Mouse (Mus musculus): ENCODE data around the gene Rps6ka1.
A peak's percentile ranks its signal among the peaks of the same experiment; 100 is the strongest.
"Not testable (repeated sequence)": the region's sequence is repeated elsewhere in the genome, so short reads cannot be mapped to it uniquely, and the experiment has no call there.

Rps6ka1 gene

DNA sequence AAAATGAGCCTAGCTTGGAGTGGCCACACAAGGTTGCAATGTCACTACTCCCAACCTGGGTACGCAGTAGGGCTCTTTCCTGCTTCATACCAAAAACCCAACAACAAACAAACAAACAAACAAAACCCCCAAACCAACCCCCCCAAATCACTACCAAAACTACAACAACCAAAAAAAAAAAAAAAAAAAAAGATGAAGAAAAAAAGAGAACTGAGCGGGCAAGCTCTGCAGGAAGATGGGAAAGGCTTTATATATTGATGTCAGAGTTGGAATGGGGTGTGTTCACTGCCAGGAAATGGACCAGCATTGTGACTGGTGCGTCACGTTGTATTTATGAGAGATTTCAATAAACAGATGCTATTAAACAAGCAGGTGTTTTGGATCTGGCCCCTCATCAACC lies 33.0 kb downstream of the Rps6ka1 start:
- DNase-seq = no peak

DNA sequence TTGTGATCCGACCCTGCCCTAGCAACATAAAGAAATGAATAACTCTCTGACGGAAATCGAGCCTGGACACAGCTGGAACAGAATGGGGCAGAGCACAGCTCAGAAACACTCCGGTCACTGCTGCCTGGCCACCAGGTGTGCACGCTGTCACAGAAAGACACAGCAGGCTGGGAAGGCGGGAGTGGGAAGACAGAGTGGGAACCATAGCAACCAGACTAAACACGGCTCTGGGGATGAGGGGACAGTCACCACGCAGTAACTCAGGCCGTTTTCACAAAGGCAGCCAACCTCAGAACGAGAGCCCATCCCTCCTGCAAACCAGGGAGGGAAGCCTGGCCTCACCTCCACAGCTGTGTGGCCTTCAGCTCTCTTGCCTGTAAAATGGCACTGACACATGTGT lies 34.0 kb downstream of the Rps6ka1 start:
- DNase-seq = no peak

DNA sequence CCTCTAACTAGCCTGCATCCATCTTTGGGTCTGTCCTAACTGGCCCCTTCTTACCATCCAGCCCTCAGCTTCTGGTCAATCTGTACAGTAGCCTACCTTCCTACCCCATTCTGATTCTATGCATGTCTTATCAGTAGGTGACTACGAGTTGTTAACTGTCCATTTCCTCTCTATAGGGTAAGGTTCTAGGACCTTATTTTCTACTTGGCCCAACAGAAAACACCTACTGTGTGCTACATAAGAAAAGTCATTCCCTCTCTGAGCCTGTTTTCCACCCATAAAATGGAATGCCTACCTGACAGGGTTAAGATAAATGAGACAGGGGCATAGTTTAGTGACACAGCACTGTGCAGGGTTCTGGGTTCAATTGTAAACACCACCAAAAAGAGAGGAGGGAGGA lies 41.0 kb downstream of the Rps6ka1 start:
- DNase-seq = no peak

DNA sequence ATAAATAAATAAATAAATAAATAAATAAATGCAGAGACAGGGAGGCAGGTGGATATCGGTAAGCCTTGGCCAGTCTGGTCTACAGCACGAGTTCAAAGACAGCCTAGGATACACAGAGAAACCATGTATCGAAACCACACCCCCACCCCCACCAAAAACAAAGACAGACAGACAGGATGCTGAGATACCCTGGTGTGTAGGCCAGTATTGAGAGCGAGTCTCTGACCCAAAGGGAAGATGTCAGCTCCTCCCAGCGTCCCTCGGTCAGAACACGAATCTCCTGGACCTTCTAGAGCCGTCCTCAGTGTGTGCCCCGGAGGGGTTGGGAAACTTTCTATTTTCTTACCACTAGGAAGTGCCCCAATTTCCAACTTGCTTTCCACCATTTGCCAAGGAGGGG lies 42.5 kb downstream of the Rps6ka1 start:
- no peak for DNase-seq

DNA sequence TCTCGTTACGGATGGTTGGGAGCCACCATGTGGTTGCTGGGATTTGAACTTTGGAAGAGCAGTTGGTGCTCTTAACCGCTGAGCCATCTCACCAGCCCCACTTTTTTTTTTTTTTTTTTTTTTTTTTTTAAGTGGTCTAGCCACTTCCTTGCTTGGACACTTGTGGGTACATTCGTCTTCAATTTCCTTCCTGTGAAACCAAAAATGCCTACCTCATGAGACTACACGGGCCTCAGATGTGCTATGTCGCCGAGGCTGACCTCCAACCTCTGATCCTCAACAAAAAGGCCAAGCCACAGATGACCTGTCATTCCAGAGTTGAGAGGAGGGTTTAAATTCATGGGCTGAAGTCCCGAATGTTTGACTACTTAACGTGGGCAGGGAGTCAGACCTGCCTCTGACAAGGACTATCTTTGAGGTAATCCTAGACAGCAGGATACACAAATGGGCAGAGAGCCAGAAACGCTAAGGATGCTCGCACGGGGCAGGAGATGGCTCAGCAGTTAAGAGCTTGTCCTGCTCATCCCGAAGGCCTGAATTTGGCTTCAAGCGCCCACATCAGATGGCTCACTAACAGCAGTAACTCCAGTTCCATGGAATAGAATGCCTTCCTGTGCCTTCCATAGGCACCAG lies 43.3 kb downstream of the Rps6ka1 start:
- DNase-seq = no peak

DNA sequence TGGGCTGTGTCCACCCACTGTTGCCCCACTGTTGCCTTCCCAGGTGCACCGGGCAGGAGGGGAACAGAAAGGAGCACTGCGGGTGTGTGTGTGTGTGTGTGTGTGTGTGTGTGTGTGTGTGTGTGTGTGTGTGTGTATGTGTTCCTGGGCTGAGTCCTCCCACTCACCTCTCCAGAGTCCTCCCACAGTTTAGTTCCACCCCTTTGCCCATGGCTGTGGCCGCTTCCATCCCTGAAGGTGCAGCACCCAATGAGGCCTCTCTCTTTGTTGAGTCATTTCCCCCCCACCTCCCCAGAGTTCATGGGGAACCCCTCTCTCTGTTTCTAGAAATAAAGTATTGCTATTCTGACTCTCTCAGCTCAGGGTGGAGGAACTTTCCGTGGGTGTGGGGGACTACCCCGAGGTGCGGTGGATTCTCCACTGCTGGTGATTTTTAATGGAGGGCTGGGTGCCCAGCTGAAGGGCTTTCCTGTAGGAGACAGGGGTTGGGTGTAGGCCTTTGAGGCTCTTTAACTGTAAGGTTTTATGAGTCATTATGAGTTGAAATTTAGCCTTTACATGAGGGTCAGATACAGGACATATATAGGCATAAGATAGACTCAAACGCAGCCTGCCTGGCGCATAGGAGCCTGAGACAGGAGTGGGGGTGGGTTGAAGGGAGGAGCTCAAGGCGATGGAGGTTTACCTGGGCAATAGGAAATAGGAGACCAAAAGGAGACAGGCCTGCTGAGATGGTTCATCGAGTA lies 44.4 kb downstream of the Rps6ka1 start:
- DNase-seq = no peak

DNA sequence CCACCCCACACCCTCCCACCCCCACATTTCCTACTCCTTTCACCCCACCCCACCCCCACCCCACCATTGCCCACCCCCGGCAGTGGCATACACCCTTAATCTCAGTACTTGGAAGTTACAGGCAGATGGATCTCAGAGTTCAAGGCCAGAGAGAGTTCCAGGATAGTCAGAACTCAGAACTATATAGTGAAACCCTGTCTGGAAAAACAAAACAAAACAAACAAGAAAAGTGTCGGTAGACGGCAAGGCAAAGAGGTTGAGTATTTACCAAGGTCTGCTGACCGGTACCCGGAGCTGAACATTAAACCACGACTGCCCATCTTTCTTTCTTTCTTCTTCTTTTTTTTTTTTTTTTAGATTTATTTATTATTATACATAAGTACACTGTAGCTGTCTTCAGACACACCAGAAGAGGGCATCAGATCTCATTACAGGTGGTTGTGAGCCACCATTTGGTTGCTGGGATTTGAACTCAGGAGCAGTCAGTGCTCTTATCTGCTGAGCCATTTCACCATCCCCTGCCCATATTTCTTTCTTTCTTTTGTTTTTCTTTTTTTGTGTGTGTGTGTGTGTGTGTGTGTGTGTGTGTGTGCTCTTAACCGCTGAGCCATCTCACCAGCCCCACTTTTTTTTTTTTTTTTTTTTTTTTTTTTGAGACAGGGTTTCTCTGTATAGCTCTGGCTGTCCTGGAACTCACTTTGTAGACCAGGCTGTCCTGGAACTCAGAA lies 45.7 kb downstream of the Rps6ka1 start:
- not testable (repeated sequence) for DNase-seq

DNA sequence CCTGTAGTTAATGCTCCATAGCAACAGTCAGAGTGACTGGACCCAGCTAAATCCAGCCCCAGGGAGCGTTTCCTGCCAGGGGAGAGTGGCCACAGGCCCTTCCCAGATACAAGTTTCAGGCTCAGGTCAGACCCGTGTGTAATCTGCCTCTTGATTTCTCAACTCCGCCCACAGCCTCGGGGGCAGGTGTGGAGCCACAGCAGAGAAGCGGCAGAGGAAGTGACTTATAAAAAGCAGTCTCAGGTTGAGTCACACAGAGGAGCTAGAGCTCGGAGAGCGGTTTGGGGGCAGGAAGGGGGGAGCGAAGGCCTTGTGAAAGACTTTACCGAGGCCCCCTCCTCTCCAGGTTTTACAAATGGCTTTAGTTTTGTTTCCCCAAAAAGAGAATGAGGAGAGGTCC lies 46.6 kb downstream of the Rps6ka1 start:
- no peak for DNase-seq

DNA sequence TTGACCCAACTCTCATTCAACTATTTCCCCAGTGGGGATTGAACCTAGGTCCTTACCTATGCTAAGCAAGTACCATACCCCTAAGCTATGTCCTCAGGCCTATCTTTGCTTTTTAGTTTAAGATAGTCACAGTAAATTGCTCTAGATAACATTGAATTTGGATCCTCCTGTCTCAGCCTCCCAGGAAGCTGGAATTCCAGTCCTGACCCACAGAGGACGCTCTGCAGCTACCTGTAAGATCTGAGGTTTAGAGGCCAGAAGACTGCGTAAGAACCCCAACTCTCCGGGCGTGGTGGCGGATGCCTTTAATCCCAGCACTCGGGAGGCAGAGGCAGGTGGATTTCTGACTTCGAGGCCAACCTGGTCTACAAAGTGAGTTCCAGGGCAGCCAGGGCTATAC lies 47.1 kb downstream of the Rps6ka1 start:
- DNase-seq = no peak

DNA sequence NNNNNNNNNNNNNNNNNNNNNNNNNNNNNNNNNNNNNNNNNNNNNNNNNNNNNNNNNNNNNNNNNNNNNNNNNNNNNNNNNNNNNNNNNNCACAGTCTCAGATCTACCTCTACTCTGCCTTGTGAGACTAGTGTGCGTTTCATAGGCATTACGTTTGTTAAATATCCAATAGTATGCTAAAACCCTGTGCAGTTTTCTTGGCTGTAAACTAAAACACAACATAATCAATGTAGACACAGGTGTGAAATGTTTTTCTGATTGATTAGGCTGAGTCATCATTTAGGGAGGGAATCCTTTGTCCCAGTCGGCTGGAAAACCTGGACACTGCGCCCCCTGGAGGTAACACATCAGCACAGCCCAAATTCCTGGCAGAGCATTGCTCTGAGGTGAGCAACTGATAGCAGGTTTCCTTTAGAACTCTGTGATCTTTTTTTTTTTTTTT lies 48.2 kb downstream of the Rps6ka1 start:
- no peak for DNase-seq

DNA sequence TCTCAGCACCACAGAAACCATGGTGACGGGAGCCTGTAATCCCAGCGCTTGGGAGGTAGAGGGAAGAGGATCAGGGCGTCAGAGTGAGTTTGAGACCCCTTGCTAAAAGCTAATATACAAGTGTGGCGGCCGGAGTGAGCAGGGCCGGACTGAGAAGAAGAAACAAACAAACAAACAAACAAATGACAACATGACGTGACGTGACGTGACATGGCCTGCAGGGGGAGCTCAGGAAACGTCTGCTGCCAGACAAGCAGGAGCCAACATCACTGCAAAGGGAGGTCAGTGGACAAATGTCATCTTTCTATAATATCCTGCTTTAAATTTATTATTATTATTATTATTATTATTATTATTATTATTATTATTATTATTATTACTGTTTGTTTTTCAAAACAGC lies 51.0 kb downstream of the Rps6ka1 start:
- peak; percentile 37 for DNase-seq

DNA sequence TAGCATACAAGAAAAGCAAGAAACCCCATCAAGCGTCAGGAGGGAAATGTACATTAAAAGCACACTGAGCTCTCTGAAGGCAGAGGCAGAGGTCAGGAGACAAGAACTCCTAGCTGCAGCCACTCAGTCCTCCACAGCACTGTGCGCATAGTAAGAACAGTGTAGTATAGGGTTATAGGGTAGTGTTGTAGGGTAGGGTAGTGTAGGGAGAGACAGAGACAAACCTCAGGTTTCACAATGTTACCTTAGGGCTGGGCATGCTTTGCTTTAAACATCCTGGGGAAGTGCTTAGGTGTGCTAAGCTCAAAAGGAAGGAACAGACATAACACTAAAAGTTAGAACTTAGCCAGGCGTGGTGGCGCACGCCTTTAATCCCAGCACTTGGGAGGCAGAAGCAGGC lies 52.4 kb downstream of the Rps6ka1 start:
- DNase-seq = no peak

DNA sequence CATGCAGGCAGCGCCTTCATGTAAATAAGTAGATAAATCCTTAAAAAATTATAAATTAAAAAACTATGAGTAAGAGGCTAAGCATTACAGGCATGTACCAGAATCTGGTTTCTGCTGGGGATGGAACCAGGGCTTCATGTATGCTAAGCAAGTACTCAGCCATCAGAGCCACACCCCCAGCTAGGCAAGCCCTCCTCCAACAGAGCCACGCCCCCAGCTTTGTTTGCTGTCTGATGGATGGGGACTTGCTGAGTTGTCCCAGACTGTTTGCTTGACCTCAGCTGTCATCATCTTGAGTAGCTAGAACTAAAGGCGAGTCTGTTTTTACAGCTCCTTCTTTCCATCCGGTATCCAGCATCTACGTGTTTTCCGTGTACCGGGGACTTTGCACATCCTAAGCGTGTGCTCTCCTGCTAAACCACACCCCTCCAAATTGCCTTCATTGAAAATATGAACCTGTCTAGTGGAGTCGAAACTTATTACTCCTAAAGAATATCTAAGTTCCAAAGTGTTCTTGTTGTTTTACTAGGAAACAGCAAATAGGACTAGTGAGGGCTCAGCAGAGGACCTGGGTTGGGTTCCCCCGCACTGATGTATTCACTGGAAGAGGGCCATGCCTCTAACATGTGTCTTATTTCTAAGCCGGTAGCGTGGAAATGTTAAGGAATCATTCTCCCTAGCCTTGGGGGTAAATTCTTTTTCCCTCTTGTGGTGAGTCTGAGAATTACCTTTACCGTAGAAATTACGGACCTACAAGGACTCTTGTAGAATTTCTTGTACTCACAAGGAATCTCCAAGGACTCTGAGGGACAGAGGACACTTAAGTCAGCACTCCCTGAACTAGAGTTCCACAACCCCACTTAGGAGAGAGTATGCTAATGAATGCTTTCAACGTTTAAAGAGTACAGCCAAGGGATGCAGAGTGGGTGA lies 54.4 kb downstream of the Rps6ka1 start:
- no peak for DNase-seq

DNA sequence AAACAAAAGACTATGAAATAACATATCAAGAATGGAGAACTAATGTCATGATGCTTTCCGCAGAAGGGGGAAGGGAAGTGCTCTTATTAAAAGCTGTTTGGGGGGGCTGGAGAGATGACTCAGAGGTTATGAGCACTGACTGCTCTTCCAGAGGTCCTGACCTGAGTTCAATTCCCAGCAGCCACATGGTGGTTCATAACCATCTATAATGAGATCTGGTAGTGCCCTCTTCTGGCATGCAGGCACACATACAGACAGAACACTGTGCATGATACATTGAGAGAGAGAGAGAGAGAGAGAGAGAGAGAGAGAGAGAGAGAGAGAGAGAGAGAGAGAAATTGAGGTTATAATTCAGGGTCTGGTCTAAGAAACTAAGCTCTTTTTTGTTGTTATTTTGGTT lies 57.1 kb downstream of the Rps6ka1 start:
- no peak for DNase-seq

DNA sequence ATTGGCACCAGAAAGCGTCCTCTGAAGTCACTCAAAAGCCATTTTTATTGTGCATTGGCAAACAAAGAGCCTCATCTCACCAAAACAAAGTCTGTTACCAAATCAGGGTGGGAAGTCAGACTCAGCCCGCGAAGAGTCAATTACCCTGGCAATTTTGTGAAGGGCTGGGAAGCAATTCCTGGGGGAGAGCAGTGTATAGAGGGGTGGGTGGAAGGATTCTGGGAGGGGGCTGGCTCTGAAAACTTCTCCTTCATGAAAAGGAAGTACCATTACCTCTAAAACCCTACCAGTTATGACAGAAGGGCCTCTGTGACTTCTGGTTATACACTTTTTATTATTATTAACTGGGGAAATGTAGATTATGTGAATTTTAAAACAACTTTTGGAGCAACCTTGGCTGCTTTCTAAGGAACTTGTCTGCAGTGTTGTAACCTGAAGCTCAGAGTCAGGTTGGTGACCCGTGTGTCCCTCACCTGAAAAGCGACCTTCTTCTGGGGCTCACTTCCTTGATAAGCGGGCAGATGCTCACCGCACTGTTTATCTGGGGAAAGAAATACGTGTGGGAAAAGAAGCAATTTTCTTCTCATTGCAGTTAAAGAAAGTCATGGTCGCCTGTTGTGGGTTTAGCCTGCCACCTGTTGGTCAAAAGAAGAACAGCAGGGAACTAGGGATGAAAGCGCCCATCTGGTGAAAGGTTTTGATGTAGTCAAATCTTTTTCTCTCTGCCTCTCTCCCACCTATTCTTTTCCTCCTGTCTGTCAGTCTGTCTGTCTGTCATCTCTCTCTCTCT lies 58.1 kb downstream of the Rps6ka1 start:
- DNase-seq = peak; percentile 79

DNA sequence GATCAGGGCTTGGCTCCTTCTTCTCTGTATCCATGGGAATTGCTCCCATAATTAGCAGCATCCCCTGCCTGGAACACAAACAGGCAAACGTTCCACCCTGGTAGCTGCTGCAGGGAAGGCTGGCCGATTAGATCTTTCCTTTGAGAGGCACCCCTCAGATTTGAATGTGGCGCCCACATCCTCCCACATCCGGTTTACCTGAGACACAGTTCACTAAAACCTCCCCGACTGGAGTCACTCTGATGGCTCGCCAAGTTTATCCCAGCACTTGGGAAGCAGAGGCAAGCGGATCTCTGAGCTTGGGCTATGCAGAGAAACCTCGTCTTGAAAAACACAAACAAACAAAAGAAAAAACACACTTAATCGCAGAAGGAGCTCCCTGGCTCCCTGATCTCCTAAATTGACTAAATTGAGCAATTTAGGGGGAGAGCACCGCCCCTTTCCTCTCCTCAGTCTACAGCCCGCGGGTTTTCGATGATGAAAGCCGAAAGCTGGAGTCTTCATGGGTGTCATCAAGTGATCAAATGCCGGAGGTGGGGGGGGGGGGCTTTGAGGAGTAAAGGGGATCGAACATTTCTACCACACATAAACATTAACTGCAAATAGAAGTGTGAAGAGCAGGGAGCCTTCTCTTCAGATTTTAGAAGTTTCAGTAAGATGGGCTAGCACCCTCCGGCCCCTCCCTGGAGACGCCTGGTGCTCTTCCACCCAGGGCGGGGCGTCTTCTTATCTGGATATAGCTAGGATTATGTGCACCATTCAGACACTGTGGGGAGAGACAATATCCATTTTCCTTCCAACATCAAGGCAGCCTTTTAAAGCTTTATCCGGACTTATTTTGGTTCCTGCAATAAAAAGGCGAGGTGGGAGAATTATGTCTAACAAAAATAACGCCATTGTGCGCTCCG lies 59.5 kb downstream of the Rps6ka1 start:
- no peak for DNase-seq

DNA sequence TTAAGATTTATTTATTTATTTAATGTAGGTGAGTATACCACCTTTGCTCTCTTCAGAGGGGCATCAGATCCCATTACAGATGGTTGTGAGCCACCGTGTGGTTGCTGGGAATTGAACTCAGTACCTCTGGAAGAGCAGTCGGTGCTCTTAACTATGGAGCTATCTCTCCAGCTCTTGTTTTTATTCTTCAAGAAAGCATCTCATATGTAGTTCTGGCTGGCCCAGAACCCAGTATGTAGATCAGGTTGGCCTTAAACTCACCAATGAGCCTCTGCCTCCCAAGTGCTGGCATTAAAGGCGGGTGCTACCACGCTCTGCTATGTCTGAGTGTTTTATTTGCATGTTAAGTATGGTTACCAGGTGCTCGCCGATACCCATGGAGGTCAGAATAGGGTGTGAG lies 60.2 kb downstream of the Rps6ka1 start:
- DNase-seq = no peak

DNA sequence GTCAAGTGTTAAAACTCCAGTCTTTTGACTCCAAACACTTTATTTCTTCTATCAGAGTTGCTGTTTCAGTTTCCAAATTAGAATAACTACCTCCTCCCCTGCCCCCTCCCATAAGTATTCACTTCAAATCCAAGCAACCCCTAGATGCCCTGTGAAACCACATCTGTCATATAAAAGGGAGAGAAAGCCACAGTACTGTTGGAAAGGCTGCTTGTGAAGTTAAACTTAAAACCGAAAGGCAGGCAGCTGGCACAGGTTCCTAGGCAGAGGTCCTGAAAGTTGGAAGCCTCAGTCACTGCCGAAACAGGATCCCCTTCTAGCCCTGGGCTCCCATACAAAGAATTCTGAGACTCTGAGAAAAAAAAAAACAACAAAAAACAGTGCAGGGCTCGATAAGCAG lies 61.9 kb downstream of the Rps6ka1 start:
- no peak for DNase-seq

DNA sequence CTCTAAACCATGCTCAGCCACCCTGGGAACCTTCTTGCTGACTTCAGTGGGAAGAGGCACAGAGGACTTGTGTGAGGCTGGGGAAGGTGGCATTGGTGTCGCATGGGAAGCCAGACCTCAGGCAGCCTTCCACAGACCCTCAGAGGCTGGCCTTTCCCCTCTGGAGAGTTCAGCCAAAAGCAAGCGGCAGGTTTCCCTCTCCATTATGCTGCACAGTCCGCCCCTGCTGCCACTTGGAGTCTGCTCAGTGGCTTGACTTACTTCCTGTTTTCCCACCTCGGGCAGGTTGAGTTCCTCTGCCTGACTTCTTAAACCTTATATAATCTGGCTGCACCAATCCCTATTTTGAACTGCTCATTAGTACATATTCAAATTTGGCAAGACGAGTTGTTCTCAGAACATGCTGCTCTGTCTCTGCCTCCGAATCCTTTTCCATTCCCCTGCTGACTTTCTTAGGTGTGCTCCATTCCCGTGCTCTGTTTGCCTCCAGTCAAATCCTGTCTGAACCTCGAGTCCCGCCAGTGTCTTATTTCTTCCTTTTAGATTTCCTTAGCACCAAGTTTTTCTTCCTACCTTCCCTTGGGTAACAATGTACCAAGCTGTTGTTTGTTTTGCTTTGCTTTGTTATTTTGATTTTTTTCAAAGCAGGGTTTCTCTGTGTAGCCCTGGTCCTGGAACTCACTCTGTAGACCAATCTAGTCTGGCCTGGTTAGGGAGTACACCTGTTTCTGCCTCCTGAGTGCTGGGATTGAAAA lies 66.6 kb downstream of the Rps6ka1 start:
- DNase-seq = no peak

DNA sequence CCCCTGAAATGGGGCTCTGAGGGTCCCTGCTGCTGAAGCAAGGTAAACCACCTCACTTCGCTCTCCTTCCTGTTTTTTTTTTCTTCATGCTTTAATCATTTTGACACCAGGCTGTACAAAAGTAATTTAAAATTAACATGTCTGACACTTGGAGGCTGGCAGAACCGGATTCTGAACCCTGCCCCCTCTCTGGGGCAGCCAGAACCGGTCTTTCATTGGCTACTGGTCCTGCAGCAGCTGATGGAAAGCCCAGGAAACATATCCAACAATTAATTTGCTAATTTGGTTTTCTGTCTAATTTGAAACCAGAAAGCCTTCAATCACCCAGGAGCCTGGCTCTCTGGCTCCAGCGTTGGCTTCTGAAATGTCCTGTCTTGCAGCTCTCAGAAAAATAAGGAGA lies 67.4 kb downstream of the Rps6ka1 start:
- DNase-seq = no peak
